Mouse (Mus musculus): ENCODE results near the gene Tbc1d5.

GRCm38 (mm10) chr17:51016384-51016783 is 162.8 kb downstream of the Tbc1d5 start:
- no peak for TF ChIP-seq CTCF (conservative IDR thresholded peaks at IDR 0.05 in 1 of 2, IDR thresholded peaks at IDR 0.05 in 1 of 2; ENCODE audit: low read depth in 2 of 2, low read length in 2 of 2)
- TF ChIP-seq MEF2A (IDR thresholded peaks at IDR 0.05; ENCODE audit: borderline replicate concordance, low read depth, low read length) = no peak
- no peak for TF ChIP-seq RAD21 (IDR thresholded peaks at IDR 0.05; ENCODE audit: low read depth, low read length)
- no peak for TF ChIP-seq NRF1 (IDR thresholded peaks at IDR 0.05; ENCODE audit: low read depth, low read length)
- TF ChIP-seq HCFC1 (IDR thresholded peaks at IDR 0.05; ENCODE audit: low read depth, low read length) = no peak
- no peak for TF ChIP-seq CHD1 (IDR thresholded peaks at IDR 0.05; ENCODE audit: low read depth, low read length)
- TF ChIP-seq POLR2AphosphoS2 (IDR thresholded peaks at IDR 0.05; ENCODE audit: low read depth, low read length) = no peak
- no peak for TF ChIP-seq ELF1 (IDR thresholded peaks at IDR 0.05; ENCODE audit: low read depth, low read length)
- TF ChIP-seq CHD2 (IDR thresholded peaks at IDR 0.05; ENCODE audit: low read length) = no peak
- no peak for TF ChIP-seq POLR2A (IDR thresholded peaks at IDR 0.05; ENCODE audit: low read depth, low read length)
- no peak for TF ChIP-seq MXI1 (IDR thresholded peaks at IDR 0.05; ENCODE audit: low read depth, low read length)
